Mouse (Mus musculus) kidney, postnatal 10 days (tissue): ENCODE data around the gene Itfg2.
A peak's percentile ranks its signal among the peaks of the same experiment; 100 is the strongest.
"Not testable (repeated sequence)": the region's sequence is repeated elsewhere in the genome, so short reads cannot be mapped to it uniquely, and the experiment has no call there.

Source experiments
- DNase-seq: peaks from one replicate; pipeline ENCODE4 v3.0.0; 2021; ENCODE audit warnings: mixed read lengths

Gene Itfg2

DNA sequence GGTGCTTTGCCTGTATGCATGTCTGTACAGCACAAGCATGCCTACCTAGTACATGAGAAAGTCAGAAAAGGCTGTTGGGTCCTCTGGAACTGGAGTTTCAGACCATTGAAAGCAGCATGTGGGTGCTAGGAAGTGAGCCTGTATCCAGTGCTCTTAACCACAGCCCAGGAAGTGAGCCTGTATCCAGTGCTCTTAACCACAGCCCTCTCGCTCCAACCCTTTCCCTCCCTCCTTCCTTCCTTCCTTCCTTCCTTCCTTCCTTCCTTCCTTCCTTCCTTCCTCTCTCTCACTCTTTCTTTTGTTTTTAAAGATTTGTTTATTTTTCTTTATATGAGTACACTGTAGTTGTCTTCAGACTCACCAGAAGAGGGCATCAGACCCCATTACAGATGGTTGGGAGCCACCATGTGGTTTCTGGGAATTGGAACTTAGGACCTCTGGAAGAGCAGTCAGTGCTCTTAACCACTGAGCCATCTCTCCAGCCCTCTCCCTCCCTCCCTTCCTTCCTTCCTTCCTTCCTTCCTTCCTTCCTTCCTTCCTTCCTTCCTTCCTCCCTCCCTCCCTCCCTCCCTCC is 44.0 kb downstream of the Itfg2 start:
- not testable (repeated sequence) for DNase-seq

DNA sequence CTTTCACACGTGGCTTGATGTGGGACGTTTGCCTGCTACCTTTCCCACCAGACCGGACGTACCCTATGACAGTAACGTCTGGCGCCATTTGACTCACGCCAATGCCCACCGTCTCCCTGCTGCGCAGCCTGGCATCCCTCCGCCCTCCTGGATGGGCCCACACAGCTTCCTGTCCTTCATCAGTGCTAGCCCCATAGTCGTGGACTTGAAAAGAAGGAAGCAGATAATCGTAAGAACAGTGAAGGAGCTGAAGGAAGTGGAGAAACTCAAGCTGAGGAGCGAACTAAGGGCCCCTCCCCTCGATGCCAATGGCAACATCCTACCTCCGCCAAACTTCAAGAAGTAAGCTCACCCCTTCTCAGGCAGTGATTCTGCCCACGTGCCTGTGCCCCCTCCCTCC is 45.1 kb downstream of the Itfg2 start:
- no peak for DNase-seq

DNA sequence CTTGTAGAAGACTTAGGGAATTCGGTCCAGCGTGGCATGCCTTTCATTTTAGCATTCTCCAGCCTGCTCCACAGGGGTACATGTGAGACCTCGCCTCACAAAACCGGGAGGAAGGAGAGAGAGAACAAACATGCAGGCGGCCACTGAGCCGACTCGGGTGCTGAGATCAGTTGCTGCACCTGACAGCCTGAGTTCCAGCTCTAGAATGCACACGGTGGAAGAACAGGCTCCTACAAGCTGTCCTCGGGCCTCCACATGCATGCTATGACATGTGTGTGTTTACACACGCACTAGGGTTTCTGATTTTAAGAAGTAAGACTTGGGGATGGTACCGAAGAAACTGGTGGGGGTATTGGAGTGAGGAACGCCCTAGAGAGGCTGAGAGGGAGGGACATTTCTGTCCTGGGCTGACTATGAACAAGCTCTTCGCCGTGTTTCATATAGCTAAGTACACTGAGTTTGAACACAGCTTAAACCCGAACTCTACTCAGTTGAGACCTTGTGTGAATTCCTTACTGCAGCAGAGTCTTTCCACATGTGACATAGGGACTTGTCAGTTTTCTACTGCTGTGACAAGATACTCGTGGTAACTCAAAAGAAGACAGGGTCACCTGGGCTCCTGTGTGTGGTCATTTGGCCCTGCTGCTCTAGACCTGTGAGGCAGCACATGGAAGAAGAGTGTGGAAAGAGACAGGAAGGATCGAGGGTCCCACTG is 48.2 kb downstream of the Itfg2 start:
- no peak for DNase-seq

DNA sequence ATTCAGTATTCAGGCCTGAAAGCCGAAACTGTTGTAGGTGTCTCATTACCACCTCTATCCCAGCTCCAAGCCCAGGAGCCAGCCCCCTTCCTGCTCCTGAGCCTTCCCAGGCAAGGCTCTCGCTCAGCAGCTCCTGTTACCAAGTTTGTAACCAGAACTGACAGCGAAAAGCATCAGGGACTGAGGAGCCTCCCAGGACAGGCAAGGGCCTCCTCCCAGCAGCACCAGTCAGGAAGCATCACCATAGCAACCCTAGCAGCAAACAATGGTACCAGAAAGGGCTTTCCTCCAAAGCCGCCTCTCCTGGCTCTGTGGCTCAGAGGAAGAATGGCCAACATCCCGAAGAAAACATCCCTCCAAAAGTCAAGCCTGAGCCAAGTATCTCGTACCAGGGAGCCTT is 49.5 kb downstream of the Itfg2 start, which contains the start of the genes Tex52 and Gm44596:
Gene Tex52, plus strand, starts transcription at position 265 of the 400 bp plus-strand sequence.
Gene Gm44596, plus strand, starts transcription at position 312 of the 400 bp plus-strand sequence.
- DNase-seq: peak; percentile 42

DNA sequence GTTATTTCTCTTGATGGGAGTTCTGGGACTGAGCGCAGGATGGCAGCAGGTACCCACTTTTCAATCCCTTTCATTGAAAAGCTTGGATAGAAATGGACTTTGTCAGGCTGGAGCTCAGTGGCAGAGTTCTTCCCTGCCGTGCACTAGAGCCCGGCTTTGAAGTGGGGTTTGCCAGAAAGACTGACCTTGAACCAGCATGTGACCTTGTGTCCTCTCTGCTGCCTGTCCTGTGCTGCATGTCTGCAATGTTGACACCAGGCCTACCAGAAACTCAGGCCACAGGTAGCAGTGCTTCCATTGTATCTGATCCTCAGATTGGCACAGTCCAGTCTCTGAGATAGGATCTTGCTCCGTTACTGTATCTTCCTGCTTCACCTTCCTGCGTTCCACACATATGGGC is 54.7 kb downstream of the Itfg2 start:
- no peak for DNase-seq

DNA sequence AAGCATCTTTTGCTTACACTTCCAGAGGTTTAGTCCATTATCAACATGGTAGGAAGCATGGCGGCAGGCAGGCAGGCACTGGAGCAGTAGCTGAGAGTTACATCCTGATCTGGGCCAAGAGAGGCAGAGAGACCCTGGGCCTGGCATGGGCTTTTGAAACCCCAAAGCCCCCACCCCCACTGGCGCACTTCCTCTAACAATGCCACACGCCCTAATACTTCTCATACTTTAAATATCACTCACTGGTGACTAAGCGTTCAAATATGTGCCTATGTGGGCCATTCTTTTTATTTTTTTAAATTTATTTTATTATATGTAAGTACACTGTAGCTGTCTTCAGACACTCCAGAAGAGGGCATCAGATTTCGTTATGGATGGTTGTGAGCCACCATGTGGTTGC is 58.3 kb downstream of the Itfg2 start:
- no peak for DNase-seq

DNA sequence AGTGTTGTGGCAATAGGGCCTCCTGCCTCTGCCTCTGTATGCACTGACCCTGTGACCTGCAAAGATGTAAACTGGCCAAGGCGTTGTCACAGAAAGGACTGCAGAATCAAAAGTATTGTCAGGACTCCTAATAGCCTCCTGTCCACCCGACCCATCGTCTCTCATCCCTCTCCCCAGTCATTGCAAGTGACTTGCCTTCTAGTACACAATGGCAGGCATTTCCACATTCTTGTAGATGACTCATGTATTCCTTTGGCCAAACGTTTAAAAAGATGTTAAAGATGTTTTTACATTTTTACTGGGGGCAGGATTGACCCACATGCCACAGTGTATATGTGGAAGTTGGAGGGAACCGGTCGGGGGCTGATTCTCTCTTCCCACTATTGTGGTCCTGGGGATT is 60.0 kb downstream of the Itfg2 start:
- DNase-seq: no peak

DNA sequence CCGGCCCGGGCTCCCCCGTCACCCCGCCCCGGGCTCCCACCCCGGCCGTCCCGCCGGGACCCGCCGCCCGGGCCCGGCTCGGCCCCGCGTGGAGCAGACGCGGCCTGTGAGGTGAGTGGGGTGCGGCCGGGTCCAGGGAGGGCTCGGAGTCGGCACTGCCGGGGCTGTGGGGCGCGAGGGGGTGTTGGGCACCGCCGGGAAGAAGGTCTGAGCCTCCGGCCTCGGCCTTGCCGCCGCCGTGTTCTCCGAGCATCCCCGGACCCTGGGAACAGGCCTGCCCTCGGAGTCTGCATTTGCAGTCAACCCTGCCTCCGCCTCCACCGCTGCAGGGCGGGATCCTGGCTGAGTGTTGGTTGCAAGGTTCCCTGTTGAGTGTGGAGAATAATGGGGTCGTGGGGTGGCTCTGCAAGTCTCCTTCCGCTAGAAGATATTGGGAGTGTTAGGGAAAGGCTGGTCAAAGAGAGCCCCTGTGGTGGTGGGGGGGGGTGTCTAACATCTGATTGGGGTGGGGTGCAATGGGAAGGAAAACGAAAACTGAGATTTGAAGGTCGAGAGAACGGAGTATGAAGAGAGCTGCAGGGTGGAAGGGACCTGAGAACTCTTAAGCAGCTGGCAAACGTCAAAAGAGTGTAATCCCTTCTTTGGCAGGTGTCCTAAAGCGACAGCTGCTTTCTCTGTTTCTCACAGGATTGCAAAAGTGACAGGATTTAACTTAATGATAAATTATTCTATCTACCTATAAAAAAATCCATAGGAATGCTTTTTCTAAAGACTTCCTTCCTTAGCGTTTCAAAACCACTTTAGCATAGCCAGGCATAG is 61.5 kb downstream of the Itfg2 start:
- DNase-seq: no peak

DNA sequence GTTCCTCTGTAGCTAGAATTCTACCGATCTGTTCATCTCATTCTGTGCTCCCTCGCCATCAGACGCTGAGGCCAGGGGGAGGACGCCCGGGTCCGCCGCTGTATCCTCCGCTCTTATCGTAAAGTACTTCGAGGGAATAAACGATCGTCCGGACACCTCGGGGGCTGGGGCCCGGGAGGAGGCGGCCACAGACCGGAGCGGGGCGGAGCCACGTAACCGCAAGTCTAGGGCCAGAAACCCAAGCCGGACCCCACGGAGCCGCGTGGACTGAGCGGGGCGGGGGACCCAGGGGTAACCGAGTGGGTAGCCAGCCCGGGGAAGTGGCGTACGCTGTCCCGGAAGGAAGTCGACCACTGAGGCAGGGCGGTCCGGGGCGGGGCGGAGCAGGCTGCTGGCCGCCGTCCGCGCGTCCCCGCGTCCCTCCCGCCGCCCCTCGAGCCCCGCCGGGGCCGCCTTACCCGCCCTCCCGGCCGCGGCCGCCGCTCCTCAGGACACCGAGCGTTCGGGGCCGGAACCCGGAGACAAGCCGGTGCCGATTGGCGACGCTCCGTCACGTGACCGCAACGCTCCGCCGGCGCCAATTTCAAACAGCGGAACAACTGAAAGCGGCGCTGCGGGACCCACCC is 62.2 kb downstream of the Itfg2 start, which contains the start of the genes Rhno1 and Foxm1:
Gene Rhno1, minus strand, starts transcription at position 531 of the 626 bp plus-strand sequence.
Gene Foxm1, plus strand, starts transcription at position 587 of the 626 bp plus-strand sequence.
- DNase-seq: peak; percentile 93

DNA sequence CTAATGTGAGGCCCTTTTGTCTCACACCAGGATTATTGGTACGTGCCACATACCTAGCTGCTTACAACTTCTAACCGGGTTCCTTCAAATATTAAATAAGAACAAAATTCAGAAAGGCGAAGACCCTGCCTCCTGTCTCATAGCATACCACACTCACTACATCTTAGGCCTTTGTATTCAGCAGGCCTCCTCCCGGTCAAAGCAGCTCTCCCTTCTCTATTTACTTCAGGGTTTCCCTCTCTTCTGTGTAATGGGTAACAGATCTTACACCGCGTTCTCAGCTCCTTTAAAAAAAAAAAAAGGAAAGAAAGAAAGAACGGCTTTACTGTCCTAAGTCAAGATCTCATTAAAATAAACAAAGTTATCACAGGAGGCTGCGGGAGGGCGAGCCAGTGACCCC is 62.8 kb downstream of the Itfg2 start:
- no peak for DNase-seq
